Mouse (Mus musculus) heart, embryonic 12.5 days (tissue): ENCODE results near the gene Rimbp3. TPM values are rescaled to one million over a fixed set of nuclear protein-coding genes. Genes with fewer than 3 reads are reported as not detected.

Experiments used
- ATAC-seq: fragments of 200-750 bp; cut with Nextera tagmentation; 2 replicates; pipeline ENCODE4 v1.8.0; 2017; ENCODE audit warnings: moderate TSS enrichment, moderate library complexity; ENCODE audit not compliant: insufficient number of reproducible peaks, low FRiP score
- H3K27ac ChIP-seq: fragments of 300-500 bp; sonication (generic); 2 replicates; pipeline ENCODE4 v1.5.1; 2016; ENCODE audit warnings: mild to moderate bottlenecking, moderate library complexity; ENCODE audit not compliant: poor library complexity, severe bottlenecking
- H3K27me3 ChIP-seq: fragments of 300-500 bp; sonication (generic); replicated peaks from 2 replicates; pipeline ENCODE4 v1.6.1; 2016; ENCODE audit warnings: mild to moderate bottlenecking, moderate library complexity
- H3K36me3 ChIP-seq: fragments of 300-500 bp; sonication (generic); 2 replicates; pipeline ENCODE4 v1.6.1; 2016; ENCODE audit warnings: mild to moderate bottlenecking, moderate library complexity
- H3K4me1 ChIP-seq: fragments of 300-500 bp; sonication (generic); replicated peaks from 2 replicates; pipeline ENCODE4 v1.6.1; 2016; ENCODE audit warnings: mild to moderate bottlenecking
- H3K4me2 ChIP-seq: fragments of 300-500 bp; sonication (generic); 2 replicates; pipeline ENCODE4 v1.6.1; 2016; ENCODE audit warnings: mild to moderate bottlenecking, moderate library complexity
- H3K4me3 ChIP-seq: fragments of 300-500 bp; sonication (generic); 2 replicates; pipeline ENCODE4 v1.5.1; 2016; ENCODE audit warnings: mild to moderate bottlenecking
- H3K9ac ChIP-seq: fragments of 300-500 bp; sonication (generic); 2 replicates; pipeline ENCODE4 v1.6.1; 2016; ENCODE audit warnings: mild to moderate bottlenecking, moderate library complexity
- H3K9me3 ChIP-seq: fragments of 300-500 bp; sonication (generic); replicated peaks from 2 replicates; pipeline ENCODE4 v1.6.1; 2016; ENCODE audit warnings: mild to moderate bottlenecking, moderate library complexity
- WGBS: fragments of 180-500 bp; shearing (Covaris S2); methylation state at CpG from one replicate; pipeline ENCODE4 v1.1.7; 2016; 5-methylcytosine and 5-hydroxymethylcytosine counted together
- polyA plus RNA-seq: library from polyadenylated mRNA; unstranded; fragments of >200 nt; fragmentation: Nextera tagmentation; extraction: Ambion mirVana; gene quantifications from 2 replicates; pipeline ENCODE4 v1.2.1, GENCODE M21; 2016

Gene Rimbp3
- polyA plus RNA-seq, 1 experiment from 2014 or later, result 0.26 TPM

DNA sequence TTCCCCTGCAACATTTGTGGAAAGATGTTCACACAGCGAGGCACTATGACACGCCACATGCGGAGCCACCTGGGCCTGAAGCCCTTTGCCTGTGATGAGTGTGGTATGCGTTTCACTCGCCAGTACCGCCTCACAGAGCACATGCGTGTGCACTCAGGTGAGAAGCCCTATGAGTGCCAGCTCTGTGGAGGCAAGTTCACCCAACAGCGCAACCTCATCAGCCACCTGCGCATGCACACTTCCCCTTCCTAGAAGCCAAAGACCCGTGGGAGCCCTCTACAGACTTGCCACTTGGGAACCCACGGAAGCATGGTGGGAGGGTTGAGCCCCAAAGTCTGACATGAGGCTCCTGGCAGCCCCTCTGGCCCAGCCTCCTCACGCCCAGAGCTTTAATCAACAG lies 50.5 kb downstream of the Rimbp3 start:
- H3K9ac ChIP-seq, result no peak overlapping the region
- no peak overlapping the region for H3K27ac ChIP-seq
- ATAC-seq, result no peak
- no peak overlapping the region for H3K4me3 ChIP-seq
- H3K4me2 ChIP-seq, result no peak overlapping the region
- 89% methylated on average over 12 of the region's 12 CpGs for WGBS
- no peaks in the 10 kb centered on the region for H3K9me3 ChIP-seq
- H3K27me3 ChIP-seq, result no peaks in the 10 kb centered on the region
- H3K36me3 ChIP-seq, result peaks cover 48% of the 10 kb centered on the region
- peaks cover 37% of the 10 kb centered on the region for H3K4me1 ChIP-seq

DNA sequence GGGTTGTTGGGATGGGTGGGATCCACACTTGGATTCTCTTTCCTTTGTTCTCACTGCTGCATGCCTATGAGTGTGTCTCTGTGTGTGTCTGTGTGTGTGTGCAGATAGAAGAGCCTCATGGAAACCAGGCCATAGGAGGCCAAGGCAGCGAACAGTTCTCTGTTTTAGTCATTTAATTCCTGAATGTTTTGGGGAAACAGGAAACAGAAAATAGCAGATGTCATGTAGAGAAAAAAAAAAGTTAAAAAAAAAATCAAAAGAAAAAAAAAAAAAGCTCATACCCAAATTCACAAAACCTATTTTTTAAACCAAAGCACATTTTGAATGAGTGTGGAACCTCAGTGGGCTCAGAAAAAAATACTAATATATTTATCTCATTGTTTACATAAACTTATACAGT lies 52.9 kb downstream of the Rimbp3 start:
- Histone ChIP-seq H3K4me1 (peaks cover 22% of the 10 kb centered on the region), H3K4me3 (no peak overlapping the region), H3K27ac (no peak overlapping the region), H3K27me3 (no peaks in the 10 kb centered on the region), H3K36me3 (peaks cover 41% of the 10 kb centered on the region), H3K4me2 (no peak overlapping the region), H3K9ac (no peak overlapping the region), H3K9me3 (no peaks in the 10 kb centered on the region)
- 81% methylated on average over 1 of the region's 1 CpGs for whole genome bisulfite sequencing
- ATAC-seq, result no peak

Other genes with a start within 250 kb of the Rimbp3 start
- gene Mapk1, start 225.2 kb upstream of the Rimbp3 start, polyA plus RNA-seq, result 133 TPM in 2 replicates
- 14.4 and 15.4 TPM in 2 replicates for gene Ypel1, start 138.9 kb upstream of the Rimbp3 start, polyA plus RNA-seq
- gene Ppil2, start 97.3 kb upstream of the Rimbp3 start, polyA plus RNA-seq, result 101 and 105 TPM in 2 replicates
- 28.1 and 31.4 TPM in 2 replicates for gene 2610318N02Rik, start 83.4 kb upstream of the Rimbp3 start, polyA plus RNA-seq
- 59.9 and 64.9 TPM in 2 replicates for gene Sdf2l1, start 76.2 kb upstream of the Rimbp3 start, polyA plus RNA-seq
- gene Ydjc, start 64.0 kb upstream of the Rimbp3 start, polyA plus RNA-seq, result 4.6 and 5.4 TPM in 2 replicates
- 0.27 and 0.33 TPM in 2 replicates for gene Ccdc116, start 61.4 kb upstream of the Rimbp3 start, polyA plus RNA-seq
- gene Ube2l3, start 6.0 kb upstream of the Rimbp3 start, polyA plus RNA-seq, result 310 and 321 TPM in 2 replicates
- 6.5 and 7.0 TPM in 2 replicates for gene Hic2, start 25.0 kb downstream of the Rimbp3 start, polyA plus RNA-seq
- 8.3 and 9.0 TPM in 2 replicates for gene Tmem191c, start 67.5 kb downstream of the Rimbp3 start, polyA plus RNA-seq
- 0.65 and 2.3 TPM in 2 replicates for gene Serpind1, start 122.8 kb downstream of the Rimbp3 start, polyA plus RNA-seq
- gene Snap29, start 197.4 kb downstream of the Rimbp3 start, polyA plus RNA-seq, result 13.2 and 14.1 TPM in 2 replicates
- gene Pi4ka, start 197.7 kb downstream of the Rimbp3 start, polyA plus RNA-seq, result 45.4 and 48.7 TPM in 2 replicates
- gene Crkl, start 243.4 kb downstream of the Rimbp3 start, polyA plus RNA-seq, result 44.7 and 57.7 TPM in 2 replicates